17 mouse cellular contexts compared by ENCODE assay signal in genomic region chr5:111657759-111658429, GRCm38 (mm10).
DNase-seq lines count a peak whose midpoint lies in the region; ATAC-seq and TF ChIP-seq lines count a peak whose summit lies in the region.
"Had no signal": no experiment of that assay in that cellular context is flagged by ENCODE, and none has a peak within 500 bp of the region (broad histone marks: within the 10 kb centered on the region; RNA-seq: fewer than 3 reads in every experiment).

No protein-coding gene starts in this region.

- DNase-seq in embryonic facial prominence, embryonic 10.5 days (ENCODE audit: low spot score), result no peak
- no peak for DNase-seq in midbrain, embryonic 10.5 days (ENCODE audit: low spot score)
- DNase-seq in stomach, postnatal 0 days (ENCODE audit: low spot score), result peak; percentile 29
- DNase-seq in heart, adult 11 months, result no peak
- DNase-seq in urinary bladder, postnatal 14 days (ENCODE audit: low spot score), result no peak
- DNase-seq: cerebellum, adult 11-12 months; heart, adult 18-20 months; right cerebral cortex, postnatal 14 days had no signal

- TF ChIP-seq CTCF in stomach, postnatal 0 days (IDR thresholded peaks at IDR 0.05; ENCODE audit: low read depth), result no peak

- WGBS in embryonic facial prominence, embryonic 13.5 days, result 79% methylated on average over 3 of the region's 3 CpGs
- WGBS in embryonic facial prominence, embryonic 10.5 days, result 89% methylated on average over 3 of the region's 3 CpGs
- WGBS in midbrain, embryonic 10.5 days, result 98% methylated on average over 3 of the region's 3 CpGs
- 74% methylated on average over 3 of the region's 3 CpGs for WGBS in midbrain, embryonic 16.5 days
- 46% methylated on average over 3 of the region's 3 CpGs for WGBS in lung, embryonic 16.5 days
- 53% methylated on average over 3 of the region's 3 CpGs for WGBS in stomach, postnatal 0 days

- H3K4me2 ChIP-seq in embryonic facial prominence, embryonic 13.5 days, result no peak overlapping the region
- no peak overlapping the region for H3K4me2 ChIP-seq in midbrain, embryonic 16.5 days (ENCODE audit: low read length)
- H3K4me2 ChIP-seq in lung, embryonic 16.5 days (ENCODE audit: low read depth, low read length), result no peak overlapping the region
- no peak overlapping the region for H3K4me2 ChIP-seq in stomach, postnatal 0 days (replicated peaks; ENCODE audit: low read depth)
- H3K4me2 ChIP-seq: forebrain, embryonic 12.5 days; heart, embryonic 15.5 days; hindbrain, embryonic 13.5 days; midbrain, embryonic 11.5 days had no signal

- TF ChIP-seq EP300 in stomach, postnatal 0 days (optimal IDR thresholded peaks at IDR 0.05), result no peak

- H3K27ac ChIP-seq in embryonic facial prominence, embryonic 13.5 days, result no peak overlapping the region
- no peak overlapping the region; the same call in 1 of the 2 replicates for H3K27ac ChIP-seq in embryonic facial prominence, embryonic 10.5 days (replicated peaks)
- H3K27ac ChIP-seq in midbrain, embryonic 10.5 days (replicated peaks), result peak overlapping the region; percentile 52; the same call in 1 of the 2 replicates
- no peak overlapping the region for H3K27ac ChIP-seq in midbrain, embryonic 16.5 days (ENCODE audit: low read length)
- H3K27ac ChIP-seq in lung, embryonic 16.5 days (ENCODE audit: low read length), result no peak overlapping the region
- H3K27ac ChIP-seq in stomach, postnatal 0 days (replicated peaks), result no peak overlapping the region
- H3K27ac ChIP-seq: forebrain, embryonic 12.5 days; heart, embryonic 15.5 days; hindbrain, embryonic 13.5 days; liver, embryonic 14.5 days had no signal

- no peaks in the 10 kb centered on the region for H3K9me3 ChIP-seq in embryonic facial prominence, embryonic 13.5 days
- H3K9me3 ChIP-seq in embryonic facial prominence, embryonic 10.5 days, result 0 out of 2 replicates have a peak, but pooled peaks cover 4% of the 10 kb centered on the region
- peaks cover 6% of the 10 kb centered on the region; the same call in 1 of the 2 replicates for H3K9me3 ChIP-seq in midbrain, embryonic 10.5 days (replicated peaks)
- H3K9me3 ChIP-seq in midbrain, embryonic 16.5 days (replicated peaks; ENCODE audit: control insufficient read depth, low read length, poor library complexity, severe bottlenecking), result no peaks in the 10 kb centered on the region
- no peaks in the 10 kb centered on the region for H3K9me3 ChIP-seq in lung, embryonic 16.5 days (ENCODE audit: control insufficient read depth, low read length)
- no peaks in the 10 kb centered on the region for H3K9me3 ChIP-seq in stomach, postnatal 0 days (ENCODE audit: control insufficient read depth, low read length)
- H3K9me3 ChIP-seq: forebrain, embryonic 12.5 days; heart, embryonic 15.5 days had no signal

- no peaks in the 10 kb centered on the region for H3K36me3 ChIP-seq in embryonic facial prominence, embryonic 13.5 days
- no peaks in the 10 kb centered on the region for H3K36me3 ChIP-seq in embryonic facial prominence, embryonic 10.5 days (replicated peaks)
- H3K36me3 ChIP-seq in midbrain, embryonic 10.5 days, result no peaks in the 10 kb centered on the region
- H3K36me3 ChIP-seq in midbrain, embryonic 16.5 days (ENCODE audit: control insufficient read depth, insufficient read depth, low read length), result no peaks in the 10 kb centered on the region
- H3K36me3 ChIP-seq in lung, embryonic 16.5 days (ENCODE audit: control insufficient read depth, insufficient read depth, low read length), result no peaks in the 10 kb centered on the region
- no peaks in the 10 kb centered on the region for H3K36me3 ChIP-seq in stomach, postnatal 0 days (ENCODE audit: control insufficient read depth, insufficient read depth, low read length)
- H3K36me3 ChIP-seq: forebrain, embryonic 12.5 days; heart, embryonic 15.5 days; hindbrain, embryonic 13.5 days had no signal

- no peak overlapping the region for H3K4me3 ChIP-seq in embryonic facial prominence, embryonic 13.5 days
- H3K4me3 ChIP-seq in embryonic facial prominence, embryonic 10.5 days, result no peak overlapping the region
- H3K4me3 ChIP-seq in midbrain, embryonic 10.5 days, result no peak overlapping the region
- H3K4me3 ChIP-seq in midbrain, embryonic 16.5 days (ENCODE audit: low read depth, low read length), result no peak overlapping the region
- H3K4me3 ChIP-seq in lung, embryonic 16.5 days (ENCODE audit: low read length), result no peak overlapping the region
- no peak overlapping the region for H3K4me3 ChIP-seq in stomach, postnatal 0 days (ENCODE audit: low read depth, low read length)
- H3K4me3 ChIP-seq: forebrain, embryonic 12.5 days; heart, embryonic 15.5 days; hindbrain, embryonic 13.5 days had no signal

- H3K4me1 ChIP-seq in embryonic facial prominence, embryonic 13.5 days, result peaks cover 22% of the 10 kb centered on the region
- H3K4me1 ChIP-seq in embryonic facial prominence, embryonic 10.5 days, result peaks cover 25% of the 10 kb centered on the region
- peaks cover 39% of the 10 kb centered on the region for H3K4me1 ChIP-seq in midbrain, embryonic 10.5 days
- peaks cover 26% of the 10 kb centered on the region for H3K4me1 ChIP-seq in midbrain, embryonic 16.5 days (ENCODE audit: control insufficient read depth, insufficient read depth, low read length)
- H3K4me1 ChIP-seq in lung, embryonic 16.5 days (replicated peaks; ENCODE audit: control insufficient read depth, insufficient read depth, low read length), result peaks cover 11% of the 10 kb centered on the region
- no peaks in the 10 kb centered on the region for H3K4me1 ChIP-seq in stomach, postnatal 0 days (replicated peaks; ENCODE audit: control insufficient read depth, insufficient read depth)
- H3K4me1 ChIP-seq: heart, embryonic 15.5 days had no signal

- no peaks in the 10 kb centered on the region for H3K27me3 ChIP-seq in embryonic facial prominence, embryonic 13.5 days
- peaks cover 4% of the 10 kb centered on the region; the same call in 1 of the 2 replicates for H3K27me3 ChIP-seq in embryonic facial prominence, embryonic 10.5 days (replicated peaks; ENCODE audit: low read depth, poor library complexity, severe bottlenecking)
- peaks cover 21% of the 10 kb centered on the region for H3K27me3 ChIP-seq in midbrain, embryonic 10.5 days (ENCODE audit: low read depth, poor library complexity, severe bottlenecking)
- no peaks in the 10 kb centered on the region for H3K27me3 ChIP-seq in midbrain, embryonic 16.5 days (ENCODE audit: control insufficient read depth, insufficient read depth, low read depth, low read length)
- H3K27me3 ChIP-seq in lung, embryonic 16.5 days (ENCODE audit: control insufficient read depth, insufficient read depth, low read depth, low read length), result no peaks in the 10 kb centered on the region
- no peaks in the 10 kb centered on the region for H3K27me3 ChIP-seq in stomach, postnatal 0 days (ENCODE audit: control insufficient read depth, insufficient read depth, low read length)

- ATAC-seq in embryonic facial prominence, embryonic 13.5 days (ENCODE audit: insufficient number of reproducible peaks, insufficient read depth, low FRiP score, low TSS enrichment, low read depth), result 0 out of 2 replicates have a peak, but pooled peaks have one; percentile 54
- no peak for ATAC-seq in midbrain, embryonic 16.5 days
- peak; percentile 48 for ATAC-seq in lung, embryonic 16.5 days (ENCODE audit: low read depth)
- no peak for ATAC-seq in stomach, postnatal 0 days (ENCODE audit: low FRiP score, low TSS enrichment)
- ATAC-seq: intestine, postnatal 0 days had no signal

- no peak overlapping the region for H3K9ac ChIP-seq in embryonic facial prominence, embryonic 13.5 days
- no peak overlapping the region for H3K9ac ChIP-seq in midbrain, embryonic 16.5 days (ENCODE audit: low read depth, low read length)
- no peak overlapping the region for H3K9ac ChIP-seq in lung, embryonic 16.5 days (ENCODE audit: low read length)
- no peak overlapping the region for H3K9ac ChIP-seq in stomach, postnatal 0 days (ENCODE audit: low read length)
- H3K9ac ChIP-seq: forebrain, embryonic 12.5 days; heart, embryonic 15.5 days; hindbrain, embryonic 13.5 days; liver, embryonic 14.5 days had no signal

Comparison
In these comparisons a context has a peak if more than half of its experiments do, and no peak if none do; other contexts are left out.
1. ATAC-seq: peak in embryonic facial prominence, embryonic 13.5 days (single experiment) and lung, embryonic 16.5 days (single experiment); none in midbrain, embryonic 16.5 days (single experiment) and stomach, postnatal 0 days (single experiment).